Mouse (Mus musculus): Measurements from ENCODE around the gene 1700017B05Rik.
A peak's percentile ranks its signal among the peaks of the same experiment; 100 is the strongest.

Gene 1700017B05Rik

GRCm38 (mm10) chr9:57271837-57272562, 9.6 kb upstream of the 1700017B05Rik start:
- no peak for DNase-seq (ENCODE audit: low read depth)

- DNase-seq (ENCODE audit: low read depth) = no peak
Observed at GRCm38 (mm10) chr9:57271081-57271480, 8.7 kb upstream of the 1700017B05Rik start.

- DNase-seq (ENCODE audit: low read depth) = no peak
Observed at GRCm38 (mm10) chr9:57270399-57270798, 8.0 kb upstream of the 1700017B05Rik start.

GRCm38 (mm10) chr9:57269384-57269783, 7.0 kb upstream of the 1700017B05Rik start:
- no peak for DNase-seq (ENCODE audit: low read depth)

- no peak for DNase-seq (ENCODE audit: low read depth)
Observed at GRCm38 (mm10) chr9:57268575-57268974, 6.2 kb upstream of the 1700017B05Rik start.

- no peak for DNase-seq (ENCODE audit: low read depth)
Observed at GRCm38 (mm10) chr9:57268078-57268477, 5.7 kb upstream of the 1700017B05Rik start.

GRCm38 (mm10) chr9:57267421-57267820, 5.0 kb upstream of the 1700017B05Rik start:
- DNase-seq (ENCODE audit: low read depth) = no peak

GRCm38 (mm10) chr9:57265125-57265524, 2.7 kb upstream of the 1700017B05Rik start:
- DNase-seq (ENCODE audit: low read depth) = no peak

GRCm38 (mm10) chr9:57262795-57263684, 628 bp upstream of the 1700017B05Rik start:
- DNase-seq (ENCODE audit: low read depth) = no peak

GRCm38 (mm10) chr9:57261516-57261912, 898 bp downstream of the 1700017B05Rik start:
- DNase-seq (ENCODE audit: low read depth) = no peak

GRCm38 (mm10) chr9:57260940-57261339, 1.5 kb downstream of the 1700017B05Rik start:
- DNase-seq (ENCODE audit: low read depth) = no peak

- DNase-seq (ENCODE audit: low read depth) = peak; percentile 93
Observed at GRCm38 (mm10) chr9:57259736-57260135, 2.7 kb downstream of the 1700017B05Rik start.

- DNase-seq (ENCODE audit: low read depth) = no peak
Observed at GRCm38 (mm10) chr9:57257627-57258026, 4.8 kb downstream of the 1700017B05Rik start.

GRCm38 (mm10) chr9:57256861-57257260, 5.6 kb downstream of the 1700017B05Rik start:
- no peak for DNase-seq (ENCODE audit: low read depth)

- DNase-seq (ENCODE audit: low read depth) = no peak
Observed at GRCm38 (mm10) chr9:57256309-57256708, 6.1 kb downstream of the 1700017B05Rik start.

GRCm38 (mm10) chr9:57254823-57255495, 7.5 kb downstream of the 1700017B05Rik start:
- no peak for DNase-seq (ENCODE audit: low read depth)

GRCm38 (mm10) chr9:57254061-57254460, 8.4 kb downstream of the 1700017B05Rik start:
- no peak for DNase-seq (ENCODE audit: low read depth)

GRCm38 (mm10) chr9:57251139-57251538, 11.3 kb downstream of the 1700017B05Rik start:
- DNase-seq (ENCODE audit: low read depth) = no peak

- no peak for DNase-seq (ENCODE audit: low read depth)
Observed at GRCm38 (mm10) chr9:57250026-57250425, 12.4 kb downstream of the 1700017B05Rik start.

GRCm38 (mm10) chr9:57248030-57248942, 14.1 kb downstream of the 1700017B05Rik start:
- DNase-seq (ENCODE audit: low read depth) = no peak

- DNase-seq (ENCODE audit: low read depth) = no peak
Observed at GRCm38 (mm10) chr9:57247201-57247671, 15.2 kb downstream of the 1700017B05Rik start.
